Mouse (Mus musculus) layer of hippocampus, adult 8-10 months (tissue): ENCODE measurements around the gene Dynlt1a. TPM values are rescaled to one million over a fixed set of nuclear protein-coding genes. Genes with fewer than 3 reads are reported as not detected.
A peak's percentile ranks its signal among the peaks of the same experiment; 100 is the strongest.
"Not testable (repeated sequence)": the region's sequence is repeated elsewhere in the genome, so short reads cannot be mapped to it uniquely, and the experiment has no call there.

Experiments
- DNase-seq, 2 experiments: peaks; one replicate each; pipeline ENCODE4 v3.0.0; 2022; ENCODE audit warnings: low spot score in 2 of 2
- total RNA-seq, 4 experiments: library from RNA; stranded (reverse); gene quantifications; 2 replicates each; pipeline ENCODE4 v1.2.4; 2022

The Dynlt1a gene
- 10 to 100 TPM in 3 of 4 experiments, 1 to 10 TPM in 1; 9.4 to 11.9 (median 10.9) TPM for total RNA-seq

DNA sequence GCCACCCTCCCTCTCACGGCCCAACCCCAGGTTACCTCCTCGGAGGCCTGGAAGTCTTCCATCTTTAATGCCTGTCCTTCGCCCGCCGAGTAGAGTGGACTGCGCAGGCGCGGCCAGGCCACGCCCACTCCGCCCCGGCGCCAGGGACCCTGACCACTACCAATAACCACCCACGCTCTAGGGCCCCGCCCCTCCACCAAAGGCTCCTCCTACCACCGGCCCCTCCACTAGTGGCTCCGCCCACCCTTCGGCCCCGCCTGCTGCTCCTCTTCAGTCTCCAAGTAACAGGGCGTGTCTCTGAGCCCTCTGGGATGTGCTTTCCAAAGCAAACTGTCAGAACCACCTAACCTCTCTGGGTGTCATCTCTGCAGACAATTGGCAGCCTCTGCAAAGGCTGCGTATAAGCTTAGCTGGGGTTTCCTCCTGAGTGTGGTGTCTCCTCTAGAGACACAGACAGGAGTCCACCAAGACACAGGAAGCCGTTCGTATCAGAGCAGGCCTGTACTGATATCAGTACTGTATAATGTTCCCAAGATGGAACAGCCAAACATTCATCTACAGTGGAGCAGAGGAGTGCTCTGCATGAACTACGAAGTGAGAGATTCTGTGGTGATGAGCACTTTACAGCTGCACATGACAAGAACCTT, at the start of gene Dynlt1a:
TSS of gene Dynlt1a (minus strand) at position 162 of the 647 bp plus-strand sequence.
- peak; percentile 87 to 92 for DNase-seq

- DNase-seq: peak in 1 of 2 experiments; percentile 4
These were observed 38.0 kb upstream of the Dynlt1a start for GRCm38 (mm10) chr17:6355256-6355655.

DNA sequence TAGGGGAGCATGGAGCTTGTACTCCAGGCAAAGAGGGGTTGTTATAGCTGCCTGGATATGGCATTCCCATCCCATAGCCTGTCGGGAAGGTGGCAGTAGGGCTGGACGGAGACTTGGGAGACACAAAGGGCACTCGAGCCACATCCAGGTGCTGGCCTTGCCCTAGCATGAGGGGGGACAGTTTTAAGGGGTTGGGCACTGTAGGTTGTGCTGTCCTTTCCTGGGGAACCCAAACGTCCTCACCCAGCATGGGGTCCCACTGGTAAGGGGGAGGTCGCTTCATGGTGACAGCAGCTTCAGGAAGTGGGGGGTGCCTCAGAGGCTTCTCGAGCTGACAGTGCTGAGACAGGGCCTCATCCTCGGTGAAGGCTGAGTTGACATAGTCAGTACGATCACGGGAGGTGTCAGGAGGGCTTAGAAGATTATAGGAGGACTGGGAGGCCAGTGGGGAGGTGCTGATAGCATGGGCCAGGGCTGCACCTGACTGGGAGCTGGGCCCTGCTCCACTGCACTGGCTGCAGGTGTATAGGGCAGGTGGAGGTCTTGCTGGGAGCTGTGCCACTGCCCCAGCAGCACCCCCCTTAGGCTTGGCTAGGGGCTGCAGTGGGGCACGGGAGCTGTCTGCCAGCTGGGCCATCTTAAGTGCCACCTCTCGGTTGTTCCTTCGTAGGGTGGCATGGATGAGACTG, 25.4 kb upstream of the Dynlt1a start:
- not testable (repeated sequence) for DNase-seq

DNA sequence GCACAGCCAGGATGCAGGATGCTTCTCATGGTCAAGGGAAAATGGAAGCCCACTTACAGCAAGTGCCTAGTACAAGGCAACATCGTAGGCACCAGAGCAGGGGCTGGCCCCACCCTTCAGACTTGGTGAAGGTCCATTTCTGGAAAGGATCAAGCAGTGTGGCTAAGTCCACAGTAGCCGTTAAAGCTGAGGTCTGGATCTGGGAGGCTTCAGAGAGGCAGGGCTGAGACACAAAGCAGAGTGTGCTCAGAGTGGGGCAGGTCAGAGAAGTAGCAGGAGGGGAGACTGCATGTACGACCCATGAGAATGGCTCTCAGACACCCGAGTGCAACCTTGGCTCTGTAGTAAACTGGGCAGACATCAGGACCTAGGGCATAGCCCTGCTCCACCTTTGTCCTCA, 11.7 kb upstream of the Dynlt1a start:
- DNase-seq: not testable (repeated sequence)

GRCm38 (mm10) chr17:6327554-6327953, 10.3 kb upstream of the Dynlt1a start:
- not testable (repeated sequence) for DNase-seq

- not testable (repeated sequence) for DNase-seq
These were observed 8.2 kb upstream of the Dynlt1a start for GRCm38 (mm10) chr17:6325543-6325942.

DNA sequence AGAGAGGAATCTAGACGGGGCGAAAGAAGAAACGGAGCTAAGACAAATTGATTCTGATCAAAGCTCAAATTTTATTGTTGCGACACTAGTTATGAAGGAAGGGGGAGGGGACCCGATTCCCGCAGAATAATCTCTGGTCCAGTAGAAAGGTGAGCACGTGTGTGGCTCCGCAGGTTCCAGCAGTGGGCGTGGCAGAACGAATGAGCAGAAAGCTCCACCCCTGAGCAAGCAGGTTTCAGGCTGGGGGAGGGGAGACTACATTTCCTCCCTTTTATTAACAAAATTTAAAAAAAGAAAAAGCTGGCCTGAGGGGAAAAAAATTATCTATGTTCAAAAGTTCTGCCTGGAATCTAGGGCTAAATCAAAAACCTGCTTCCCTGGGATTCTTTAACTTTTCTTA, 7.7 kb upstream of the Dynlt1a start:
- DNase-seq: not testable (repeated sequence)

DNA sequence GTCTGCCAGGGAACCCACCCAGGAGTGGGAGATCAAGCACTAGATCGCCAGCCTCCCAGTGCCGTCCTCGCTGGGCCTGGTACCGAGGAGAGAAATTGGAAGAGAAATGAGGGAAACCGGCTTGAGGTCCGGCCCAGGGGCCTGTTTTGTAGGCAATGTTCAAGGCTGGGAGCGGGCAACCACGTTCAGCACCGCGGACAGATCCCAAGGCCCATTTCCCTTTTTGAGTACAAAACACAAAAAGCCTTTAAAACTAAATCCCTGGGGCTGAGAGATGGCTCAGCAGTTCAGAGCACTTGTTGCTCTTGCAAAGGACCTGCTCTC, 4.4 kb upstream of the Dynlt1a start:
- not testable (repeated sequence) for DNase-seq

DNA sequence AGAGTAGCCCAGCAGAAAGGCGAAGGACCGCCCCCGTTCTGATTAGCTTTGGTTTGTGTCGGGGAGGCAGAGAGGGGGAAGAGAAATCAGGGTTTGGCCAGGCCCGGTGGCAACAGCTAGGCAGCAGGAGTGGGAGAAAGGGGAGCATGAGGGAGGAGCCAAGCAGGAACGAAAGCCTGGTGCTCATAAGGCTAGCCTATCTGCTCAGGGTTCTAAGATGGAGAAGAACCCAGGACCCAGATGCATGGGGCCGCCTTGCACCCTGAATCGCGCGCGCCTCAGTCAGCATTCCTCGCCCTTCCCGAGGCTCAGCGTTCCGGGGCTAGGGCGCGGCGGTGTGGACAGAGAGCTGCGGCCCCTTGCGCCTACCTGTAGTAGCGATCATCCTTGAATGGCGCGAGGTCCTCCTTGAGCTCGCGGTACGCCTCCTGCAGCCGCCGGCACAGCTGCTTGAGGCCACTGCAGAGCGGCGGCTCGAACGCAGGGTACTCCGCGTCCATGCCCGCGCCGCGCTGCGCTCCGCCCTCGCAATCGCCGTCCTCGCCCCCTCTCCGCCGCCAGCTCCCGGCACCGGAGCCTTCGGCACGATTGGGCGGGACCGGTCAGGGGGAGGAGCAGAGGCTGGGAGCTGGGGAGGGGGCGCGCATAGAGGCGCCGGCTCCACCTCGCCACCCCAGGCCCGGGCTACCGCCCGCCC, 3.9 kb upstream of the Dynlt1a start:
- not testable (repeated sequence) for DNase-seq

- DNase-seq: not testable (repeated sequence)
These were observed 747 bp downstream of the Dynlt1a start for GRCm38 (mm10) chr17:6316379-6317126.

GRCm38 (mm10) chr17:6315706-6316105, 1.6 kb downstream of the Dynlt1a start:
- not testable (repeated sequence) for DNase-seq

GRCm38 (mm10) chr17:6314493-6314892, 2.8 kb downstream of the Dynlt1a start:
- not testable (repeated sequence) for DNase-seq

- not testable (repeated sequence) for DNase-seq
These were observed 4.5 kb downstream of the Dynlt1a start for GRCm38 (mm10) chr17:6312755-6313154.

DNA sequence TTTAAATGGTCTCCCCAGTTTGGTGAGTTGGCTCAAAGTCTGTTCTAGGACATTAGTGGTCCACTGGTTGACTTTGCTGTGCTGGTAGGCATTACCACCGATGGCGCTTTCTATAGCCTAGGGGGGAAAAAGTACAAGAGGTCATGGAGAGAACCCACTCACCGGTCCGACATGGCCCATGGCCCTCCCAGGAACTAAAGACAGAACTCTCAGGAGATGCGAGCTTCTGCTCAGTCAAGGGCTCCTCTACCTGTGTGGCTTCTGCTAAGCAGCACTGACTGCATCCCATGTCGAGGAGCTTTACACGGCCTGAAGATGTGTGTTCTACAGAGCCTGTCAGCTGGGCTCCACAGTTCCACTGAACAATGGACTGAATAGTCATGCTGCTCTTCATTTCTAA, 5.6 kb downstream of the Dynlt1a start:
- not testable (repeated sequence) for DNase-seq

DNA sequence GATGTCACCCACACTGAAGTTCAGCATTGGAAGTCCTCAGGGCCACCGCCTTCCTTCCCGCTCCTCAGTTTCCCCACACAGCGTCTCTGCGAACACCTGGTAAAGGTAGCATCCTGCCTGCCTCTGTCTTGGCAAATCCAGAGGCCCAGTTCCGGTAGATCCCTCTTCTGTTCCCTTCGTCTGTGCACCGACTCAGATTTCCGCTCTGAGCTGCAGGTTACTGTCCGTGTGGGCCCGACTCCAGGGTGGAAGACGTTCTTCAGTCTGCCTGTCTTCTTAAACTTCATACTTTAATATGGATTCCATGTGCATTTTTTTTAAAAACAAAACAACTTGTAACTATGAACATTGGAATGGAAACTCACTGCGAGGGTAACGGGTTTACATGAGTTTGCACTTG, 10.8 kb downstream of the Dynlt1a start:
- not testable (repeated sequence) for DNase-seq

DNA sequence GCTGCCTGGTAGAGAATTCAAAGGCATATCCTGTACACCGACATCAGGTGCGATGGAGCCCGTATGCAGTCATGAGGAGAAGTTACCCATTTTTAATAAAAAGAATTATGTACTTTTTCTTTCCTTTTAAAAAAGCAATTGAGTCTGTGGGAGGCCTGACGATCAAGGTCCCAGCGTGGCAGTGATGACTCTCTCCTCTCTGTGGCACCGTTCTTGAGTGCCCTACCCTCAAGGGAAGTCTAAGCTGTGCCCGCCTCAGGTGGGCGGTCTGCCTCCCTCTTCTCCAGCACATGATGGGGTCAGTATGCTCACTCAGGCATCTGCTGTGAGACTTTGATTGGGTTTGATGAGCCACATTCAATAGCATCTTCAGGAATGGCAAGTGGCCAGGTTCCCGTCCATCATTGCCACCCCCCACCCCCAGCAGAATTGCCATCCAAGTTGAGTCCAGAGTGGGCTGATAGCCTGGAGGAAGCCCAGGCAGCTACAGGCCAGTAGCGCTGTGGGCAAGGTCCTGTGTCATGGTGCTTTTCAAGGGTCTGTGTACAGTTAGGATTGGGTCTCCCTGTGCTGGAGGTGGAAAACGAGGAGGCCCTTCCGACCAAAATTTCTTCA, 11.5 kb downstream of the Dynlt1a start:
- not testable (repeated sequence) for DNase-seq

DNA sequence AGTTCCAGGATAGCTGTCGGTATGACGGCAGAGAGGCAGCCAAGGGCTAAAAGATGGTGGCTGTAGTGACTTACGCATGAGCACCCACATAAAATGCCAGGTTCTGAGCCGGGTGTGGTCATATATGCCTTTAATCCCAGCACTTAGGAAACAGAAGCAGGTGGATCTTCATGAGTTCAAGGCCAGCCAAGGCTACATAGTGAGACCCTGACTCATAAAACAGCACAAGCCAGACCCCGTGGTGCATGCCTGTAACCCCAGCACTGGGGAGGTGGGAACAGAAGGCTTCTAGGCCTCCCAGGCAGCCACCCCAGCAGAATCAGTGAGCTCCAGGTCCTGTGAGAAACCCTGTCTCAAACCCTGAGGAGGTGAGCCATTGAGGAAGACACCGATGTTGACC, 12.4 kb downstream of the Dynlt1a start:
- not testable (repeated sequence) for DNase-seq

DNA sequence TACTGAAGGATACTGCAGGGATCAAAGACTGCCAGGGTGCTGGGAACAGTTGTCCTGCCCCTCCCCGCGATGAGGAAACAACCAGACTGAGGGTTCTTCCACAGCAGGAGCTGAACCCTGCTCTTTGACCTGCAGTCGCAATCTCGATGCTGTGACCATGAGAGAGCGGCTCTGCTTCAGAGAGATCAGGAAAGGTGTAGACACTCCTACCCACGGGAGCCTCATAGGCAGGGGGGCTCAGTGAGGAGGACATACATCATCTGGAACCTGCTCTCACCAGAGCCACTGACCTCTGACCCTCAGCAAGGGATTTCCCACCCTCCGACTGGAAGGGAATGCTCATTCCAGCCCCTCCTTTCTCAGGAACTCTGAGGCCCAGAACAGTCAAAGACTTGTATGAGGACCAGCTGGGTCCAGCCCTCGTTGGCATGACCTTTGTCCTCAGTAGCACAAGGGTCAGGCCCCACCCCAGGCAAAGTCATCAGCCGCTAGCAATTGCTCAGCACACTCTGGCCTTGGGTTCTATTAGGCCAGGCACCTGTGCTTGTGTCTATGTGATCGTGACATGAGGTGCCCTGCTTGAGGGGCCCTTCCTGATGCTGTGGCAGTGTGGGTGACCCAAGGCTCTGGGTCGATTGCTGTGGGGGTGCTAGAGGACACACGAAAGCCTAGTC, 17.0 kb downstream of the Dynlt1a start:
- DNase-seq: not testable (repeated sequence)

- not testable (repeated sequence) for DNase-seq
These were observed 20.1 kb downstream of the Dynlt1a start for GRCm38 (mm10) chr17:6297060-6297795.

DNA sequence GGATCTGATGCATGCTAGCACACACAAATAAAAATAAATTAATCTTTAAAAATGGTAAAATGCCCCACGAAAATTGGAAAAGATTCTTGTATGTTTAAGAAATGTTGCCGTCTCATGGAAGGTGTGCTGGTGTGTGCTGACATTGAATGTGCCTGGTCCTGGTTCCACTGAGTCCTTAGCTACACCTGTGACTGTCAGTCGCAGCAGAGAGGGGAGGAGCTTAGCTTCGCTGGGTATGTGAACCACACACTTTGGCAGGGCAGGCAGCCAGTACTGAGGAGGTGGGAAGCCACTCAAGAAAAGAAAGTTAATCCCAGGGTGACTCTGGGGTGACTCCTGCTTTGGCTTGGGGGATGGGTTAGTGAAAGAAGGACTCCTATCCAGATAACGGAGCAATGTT, 23.4 kb downstream of the Dynlt1a start:
- not testable (repeated sequence) for DNase-seq
